Mouse (Mus musculus) cerebellum, adult 2 months (tissue): ENCODE measurements around the gene Lrp5.

ENCODE experiments used
- CTCF ChIP-seq: fragments of 200-500 bp; IDR thresholded peaks from 2 replicates; pipeline ENCODE4 v1.5.1; 2011; ENCODE audit warnings: low read depth, mild to moderate bottlenecking, control low read depth, low read length, moderate library complexity, borderline replicate concordance; ENCODE audit not compliant: insufficient read depth
- POLR2A ChIP-seq: fragments of 200-500 bp; IDR thresholded peaks from 2 replicates; pipeline ENCODE4 v1.6.1; 2011; ENCODE audit warnings: low read length, control low read depth, borderline replicate concordance; ENCODE audit not compliant: insufficient read depth

DNA sequence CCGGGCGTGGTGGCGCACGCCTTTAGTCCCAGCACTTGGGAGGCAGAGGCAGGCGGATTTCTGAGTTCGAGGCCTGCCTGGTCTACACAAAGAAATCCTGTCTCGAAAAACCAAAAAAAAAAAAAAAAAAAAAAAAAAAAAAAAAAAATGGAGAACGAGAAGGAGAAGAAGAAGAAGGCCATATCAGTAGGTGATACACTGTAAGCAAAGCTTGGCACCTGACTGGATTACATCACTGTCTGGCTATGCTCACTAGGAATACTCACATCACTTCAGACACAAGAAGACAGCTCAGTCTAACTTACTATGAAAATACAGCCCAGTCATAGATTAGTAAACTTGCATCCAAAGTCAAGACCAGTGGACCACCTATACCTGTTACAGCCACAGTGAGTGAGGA lies 131.6 kb downstream of the Lrp5 start:
- no peak for TF ChIP-seq POLR2A
- TF ChIP-seq CTCF: no peak
